Mouse (Mus musculus): Measurements from ENCODE around the gene Akap5. TPM values are rescaled to one million over a fixed set of nuclear protein-coding genes. Genes with fewer than 3 reads are reported as not detected.

Akap5 gene
- total and polyA plus RNA-seq, 3 experiments, result 0.20 to 1.4 (median 1.3) TPM

DNA sequence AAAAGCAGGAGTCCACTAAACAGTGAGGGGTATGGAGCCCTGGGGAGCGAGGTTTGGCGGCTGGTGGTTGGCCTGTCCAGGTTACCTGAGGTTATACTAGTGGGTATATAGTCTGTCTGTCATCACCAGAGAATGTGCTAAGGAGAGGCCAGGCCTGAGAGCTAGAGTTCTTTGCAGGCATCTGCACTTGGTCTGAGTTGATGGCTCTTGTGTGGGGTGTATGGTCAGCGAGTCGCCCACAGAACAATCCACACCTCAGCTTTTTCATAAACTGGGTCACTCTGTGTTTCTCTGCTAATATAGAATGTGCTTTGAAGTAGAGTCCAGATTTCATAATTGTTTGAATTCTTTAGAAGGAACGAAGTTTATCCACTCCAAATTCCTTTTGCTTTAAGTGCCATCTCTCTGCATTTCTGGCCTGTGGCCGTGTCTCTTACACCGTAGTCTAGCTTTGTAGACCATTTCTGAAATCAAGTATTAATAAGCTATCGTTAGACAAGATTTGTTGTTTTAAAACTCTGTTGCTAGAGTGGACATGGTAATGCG is 25.3 kb upstream of the Akap5 start:
- no peak overlapping the region for H3K4me3 ChIP-seq (ENCODE audit: low read depth, low read length)
- no peak for DNase-seq (ENCODE audit: low spot score)
- H3K36me3 ChIP-seq (replicated peaks), result peaks cover 100% of the 10 kb centered on the region
- no peaks in the 10 kb centered on the region for H3K27me3 ChIP-seq (ENCODE audit: insufficient read depth, low read length)
- no peak for TF ChIP-seq CTCF (IDR thresholded peaks at IDR 0.05; ENCODE audit: low read depth, low read length)
- TF ChIP-seq TAL1 (conservative IDR thresholded peaks at IDR 0.05; ENCODE audit: low read depth, low read length), result no peak
- no peak for TF ChIP-seq GATA2 (IDR thresholded peaks at IDR 0.05; ENCODE audit: borderline replicate concordance, low read depth, low read length)
- no peak for TF ChIP-seq GATA1 (IDR thresholded peaks at IDR 0.05; ENCODE audit: borderline replicate concordance, low read length)
- no peak for TF ChIP-seq POLR2AphosphoS5 (IDR thresholded peaks at IDR 0.05; ENCODE audit: insufficient replicate concordance, low read depth, low read length)
- no peaks in the 10 kb centered on the region for H3K9me3 ChIP-seq (replicated peaks)
- ATAC-seq (ENCODE audit: extremely low read depth, insufficient number of reproducible peaks, low FRiP score, poor library complexity, severe bottlenecking), result no peak
- peaks cover 3% of the 10 kb centered on the region; the same call in 1 of the 2 replicates for H3K4me1 ChIP-seq (ENCODE audit: insufficient read depth, low read depth, low read length)

GRCm38 (mm10) chr12:76300367-76300766 is 24.3 kb upstream of the Akap5 start:
- Histone ChIP-seq H3K4me1 (ENCODE audit: insufficient read depth, low read depth, low read length) (peaks cover 6% of the 10 kb centered on the region; the same call in 1 of the 2 replicates), H3K9me3 (replicated peaks) (no peaks in the 10 kb centered on the region), H3K36me3 (replicated peaks) (peaks cover 100% of the 10 kb centered on the region), H3K27me3 (ENCODE audit: insufficient read depth, low read length) (no peaks in the 10 kb centered on the region), H3K4me3 (ENCODE audit: low read depth, low read length) (no peak overlapping the region)
- TF ChIP-seq POLR2AphosphoS5 (IDR thresholded peaks at IDR 0.05; ENCODE audit: insufficient replicate concordance, low read depth, low read length) (no peak), GATA1 (IDR thresholded peaks at IDR 0.05; ENCODE audit: borderline replicate concordance, low read length) (no peak), TAL1 (conservative IDR thresholded peaks at IDR 0.05; ENCODE audit: low read depth, low read length) (no peak), GATA2 (IDR thresholded peaks at IDR 0.05; ENCODE audit: borderline replicate concordance, low read depth, low read length) (no peak), CTCF (IDR thresholded peaks at IDR 0.05; ENCODE audit: low read depth, low read length) (no peak)
- ATAC-seq (ENCODE audit: extremely low read depth, insufficient number of reproducible peaks, low FRiP score, poor library complexity, severe bottlenecking) (no peak), DNase-seq (ENCODE audit: low spot score) (no peak)

GRCm38 (mm10) chr12:76303474-76303873 is 21.2 kb upstream of the Akap5 start:
- Histone ChIP-seq H3K4me3 (ENCODE audit: low read depth, low read length) (no peak overlapping the region), H3K27me3 (ENCODE audit: insufficient read depth, low read length) (no peaks in the 10 kb centered on the region), H3K36me3 (replicated peaks) (peaks cover 100% of the 10 kb centered on the region), H3K4me1 (ENCODE audit: insufficient read depth, low read depth, low read length) (peaks cover 6% of the 10 kb centered on the region; the same call in 1 of the 2 replicates), H3K9me3 (replicated peaks) (no peaks in the 10 kb centered on the region)
- ATAC-seq (ENCODE audit: extremely low read depth, insufficient number of reproducible peaks, low FRiP score, poor library complexity, severe bottlenecking) (no peak), DNase-seq (ENCODE audit: low spot score) (no peak)
- TF ChIP-seq CTCF (IDR thresholded peaks at IDR 0.05; ENCODE audit: low read depth, low read length) (no peak), GATA2 (IDR thresholded peaks at IDR 0.05; ENCODE audit: borderline replicate concordance, low read depth, low read length) (no peak), GATA1 (IDR thresholded peaks at IDR 0.05; ENCODE audit: borderline replicate concordance, low read length) (no peak), POLR2AphosphoS5 (IDR thresholded peaks at IDR 0.05; ENCODE audit: insufficient replicate concordance, low read depth, low read length) (no peak), TAL1 (conservative IDR thresholded peaks at IDR 0.05; ENCODE audit: low read depth, low read length) (no peak)

- DNase-seq (ENCODE audit: low spot score) (no peak), ATAC-seq (ENCODE audit: extremely low read depth, insufficient number of reproducible peaks, low FRiP score, poor library complexity, severe bottlenecking) (no peak)
- H3K9me3 ChIP-seq (replicated peaks), result no peaks in the 10 kb centered on the region
- no peaks in the 10 kb centered on the region for H3K27me3 ChIP-seq (ENCODE audit: insufficient read depth, low read length)
- TF ChIP-seq CTCF (IDR thresholded peaks at IDR 0.05; ENCODE audit: low read depth, low read length) (no peak), TAL1 (conservative IDR thresholded peaks at IDR 0.05; ENCODE audit: low read depth, low read length) (no peak), GATA2 (IDR thresholded peaks at IDR 0.05; ENCODE audit: borderline replicate concordance, low read depth, low read length) (no peak), GATA1 (IDR thresholded peaks at IDR 0.05; ENCODE audit: borderline replicate concordance, low read length) (no peak)
- H3K4me1 ChIP-seq (ENCODE audit: insufficient read depth, low read depth, low read length), result peaks cover 6% of the 10 kb centered on the region; the same call in 1 of the 2 replicates
- H3K4me3 ChIP-seq (ENCODE audit: low read depth, low read length), result no peak overlapping the region
- H3K36me3 ChIP-seq (replicated peaks), result peaks cover 100% of the 10 kb centered on the region
Observed at GRCm38 (mm10) chr12:76304199-76304598, 20.5 kb upstream of the Akap5 start.

DNA sequence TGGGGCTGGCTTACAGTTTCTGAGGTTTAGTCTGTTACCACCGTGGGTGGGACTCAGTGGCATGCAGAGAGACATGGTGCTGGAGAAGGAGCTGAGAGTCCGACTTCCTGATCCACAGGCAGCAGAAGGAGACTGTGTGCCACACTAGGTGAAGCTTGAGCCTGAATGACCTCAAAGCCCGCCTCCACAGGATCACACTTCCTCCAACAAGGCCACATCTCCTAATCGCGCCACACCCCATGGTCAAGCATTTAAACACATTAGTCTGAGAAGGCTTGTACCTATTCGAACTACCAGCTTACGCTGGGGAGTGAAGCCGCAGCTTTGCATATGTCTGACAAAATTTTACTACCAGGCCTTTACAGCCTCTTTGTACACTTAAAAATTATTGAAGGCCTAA is 19.6 kb upstream of the Akap5 start:
- TF ChIP-seq TAL1 (conservative IDR thresholded peaks at IDR 0.05; ENCODE audit: low read depth, low read length) (no peak), POLR2AphosphoS5 (IDR thresholded peaks at IDR 0.05; ENCODE audit: insufficient replicate concordance, low read depth, low read length) (no peak), CTCF (IDR thresholded peaks at IDR 0.05; ENCODE audit: low read depth, low read length) (no peak), GATA2 (IDR thresholded peaks at IDR 0.05; ENCODE audit: borderline replicate concordance, low read depth, low read length) (no peak), GATA1 (IDR thresholded peaks at IDR 0.05; ENCODE audit: borderline replicate concordance, low read length) (no peak)
- Histone ChIP-seq H3K9me3 (replicated peaks) (no peaks in the 10 kb centered on the region), H3K4me1 (ENCODE audit: insufficient read depth, low read depth, low read length) (peaks cover 6% of the 10 kb centered on the region; the same call in 1 of the 2 replicates), H3K4me3 (ENCODE audit: low read depth, low read length) (no peak overlapping the region), H3K27me3 (ENCODE audit: insufficient read depth, low read length) (no peaks in the 10 kb centered on the region), H3K36me3 (replicated peaks) (peaks cover 100% of the 10 kb centered on the region)
- DNase-seq (ENCODE audit: low spot score) (no peak), ATAC-seq (ENCODE audit: extremely low read depth, insufficient number of reproducible peaks, low FRiP score, poor library complexity, severe bottlenecking) (no peak)

GRCm38 (mm10) chr12:76306852-76307561 is 17.7 kb upstream of the Akap5 start:
- no peak for DNase-seq (ENCODE audit: low spot score)
- H3K4me1 ChIP-seq (ENCODE audit: insufficient read depth, low read depth, low read length), result peaks cover 9% of the 10 kb centered on the region
- ATAC-seq (ENCODE audit: extremely low read depth, insufficient number of reproducible peaks, low FRiP score, poor library complexity, severe bottlenecking), result no peak
- H3K27me3 ChIP-seq (ENCODE audit: insufficient read depth, low read length), result no peaks in the 10 kb centered on the region
- no peaks in the 10 kb centered on the region for H3K9me3 ChIP-seq (replicated peaks)
- TF ChIP-seq GATA1 (IDR thresholded peaks at IDR 0.05; ENCODE audit: borderline replicate concordance, low read length), result no peak
- no peak for TF ChIP-seq TAL1 (conservative IDR thresholded peaks at IDR 0.05; ENCODE audit: low read depth, low read length)
- TF ChIP-seq GATA2 (IDR thresholded peaks at IDR 0.05; ENCODE audit: borderline replicate concordance, low read depth, low read length), result no peak
- TF ChIP-seq POLR2AphosphoS5 (IDR thresholded peaks at IDR 0.05; ENCODE audit: insufficient replicate concordance, low read depth, low read length), result no peak
- no peak for TF ChIP-seq CTCF (IDR thresholded peaks at IDR 0.05; ENCODE audit: low read depth, low read length)
- no peak overlapping the region for H3K4me3 ChIP-seq (ENCODE audit: low read depth, low read length)
- peaks cover 100% of the 10 kb centered on the region for H3K36me3 ChIP-seq (replicated peaks)
